Mouse (Mus musculus) lung, embryonic 15.5 days (tissue): ENCODE measurements around the gene Asic2. TPM values are rescaled to one million over a fixed set of nuclear protein-coding genes. Genes with fewer than 3 reads are reported as not detected.
A peak's percentile ranks its signal among the peaks of the same experiment; 100 is the strongest.

Experiments
- ATAC-seq: fragments of 200-750 bp; cut with Nextera tagmentation; 2 replicates; pipeline ENCODE4 v1.8.0; 2017; ENCODE audit warnings: moderate number of reproducible peaks, borderline replicate concordance; ENCODE audit not compliant: low FRiP score, low TSS enrichment; ENCODE audit errors: extremely low read depth
- H3K27ac ChIP-seq: fragments of 300-500 bp; sonication (generic); 2 replicates; pipeline ENCODE4 v1.5.1; 2015; ENCODE audit warnings: moderate library complexity, mild to moderate bottlenecking, inconsistent platforms
- H3K27me3 ChIP-seq: fragments of 300-500 bp; sonication (generic); 2 replicates; pipeline ENCODE4 v1.6.1; 2015; ENCODE audit warnings: inconsistent platforms
- H3K36me3 ChIP-seq: fragments of 300-500 bp; sonication (generic); 2 replicates; pipeline ENCODE4 v1.6.1; 2015; ENCODE audit warnings: inconsistent platforms
- H3K4me1 ChIP-seq: fragments of 300-500 bp; sonication (generic); 2 replicates; pipeline ENCODE4 v1.6.1; 2015; ENCODE audit warnings: inconsistent platforms
- H3K4me2 ChIP-seq: fragments of 300-500 bp; sonication (generic); 2 replicates; pipeline ENCODE4 v1.6.1; 2015; ENCODE audit warnings: inconsistent platforms, mild to moderate bottlenecking, moderate library complexity
- H3K4me3 ChIP-seq: fragments of 300-500 bp; sonication (generic); 2 replicates; pipeline ENCODE4 v1.5.1; 2015; ENCODE audit warnings: mild to moderate bottlenecking, inconsistent platforms
- H3K9ac ChIP-seq: fragments of 300-500 bp; sonication (generic); 2 replicates; pipeline ENCODE4 v1.6.1; 2015; ENCODE audit warnings: inconsistent platforms
- H3K9me3 ChIP-seq: fragments of 300-500 bp; sonication (generic); 2 replicates; pipeline ENCODE4 v1.6.1; 2016; ENCODE audit warnings: inconsistent platforms
- WGBS: fragments of 180-500 bp; shearing (Covaris S2); methylation state at CpG from one replicate; pipeline ENCODE4 v1.1.7; 2015; 5-methylcytosine and 5-hydroxymethylcytosine counted together
- polyA plus RNA-seq: library from polyadenylated mRNA; unstranded; fragments of >200 nt; fragmentation: Nextera tagmentation; extraction: Ambion mirVana; gene quantifications from 2 replicates; pipeline ENCODE4 v1.2.1, GENCODE M21; 2015

Asic2 gene
- polyA plus RNA-seq, 1 experiment from 2014 or later, result 0.37 TPM

DNA sequence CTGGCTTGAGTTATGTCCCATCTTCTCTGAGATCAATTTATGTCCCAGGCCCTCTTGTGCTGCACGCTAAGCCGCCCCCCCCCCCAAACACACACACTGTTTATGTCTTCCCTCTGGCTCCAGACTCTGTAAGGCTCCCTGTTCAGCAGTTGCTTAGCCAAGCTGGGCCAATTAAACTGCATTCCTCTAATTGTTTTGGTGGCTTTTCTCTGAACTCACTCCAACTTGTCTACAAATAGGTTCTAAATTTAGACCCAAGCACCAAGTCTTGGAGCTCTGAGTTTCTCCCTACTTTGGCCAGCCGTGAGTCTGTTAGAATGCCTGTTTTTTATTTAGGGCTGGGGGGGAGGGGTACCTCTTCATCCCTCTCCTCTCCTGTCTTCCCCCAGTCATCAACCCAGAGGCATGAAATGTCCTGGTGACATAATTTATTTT is 519.0 kb downstream of the Asic2 start:
- H3K27ac ChIP-seq, result peak overlapping the region; percentile 73
- H3K36me3 ChIP-seq, result no peaks in the 10 kb centered on the region
- no peak overlapping the region for H3K4me2 ChIP-seq
- WGBS, result 24% methylated on average over 3 of the region's 3 CpGs
- peak; percentile 92 for ATAC-seq
- no peak overlapping the region for H3K4me3 ChIP-seq
- no peak overlapping the region for H3K9ac ChIP-seq
- H3K9me3 ChIP-seq, result no peaks in the 10 kb centered on the region
- peaks cover 7% of the 10 kb centered on the region; the same call in 1 of the 2 replicates for H3K4me1 ChIP-seq
- no peaks in the 10 kb centered on the region for H3K27me3 ChIP-seq

- no peak overlapping the region for H3K9ac ChIP-seq
- H3K27ac ChIP-seq, result no peak overlapping the region
- no peaks in the 10 kb centered on the region for H3K27me3 ChIP-seq
- ATAC-seq, result no peak
- H3K4me2 ChIP-seq, result no peak overlapping the region
- H3K4me3 ChIP-seq, result no peak overlapping the region
- peaks cover 7% of the 10 kb centered on the region; the same call in 1 of the 2 replicates for H3K4me1 ChIP-seq
- H3K9me3 ChIP-seq, result no peaks in the 10 kb centered on the region
- no peaks in the 10 kb centered on the region for H3K36me3 ChIP-seq
- 64% methylated on average over 1 of the region's 1 CpGs for WGBS
Observed at GRCm38 (mm10) chr11:81446347-81446746, 521.9 kb downstream of the Asic2 start.

- Histone ChIP-seq H3K27ac (no peak overlapping the region), H3K4me3 (no peak overlapping the region), H3K9ac (no peak overlapping the region), H3K4me1 (no peaks in the 10 kb centered on the region), H3K9me3 (no peaks in the 10 kb centered on the region), H3K27me3 (no peaks in the 10 kb centered on the region), H3K4me2 (no peak overlapping the region), H3K36me3 (no peaks in the 10 kb centered on the region)
- no peak for ATAC-seq
- WGBS, result 45% methylated on average over 14 of the region's 14 CpGs
Observed at GRCm38 (mm10) chr11:81426857-81427256, 541.4 kb downstream of the Asic2 start.

DNA sequence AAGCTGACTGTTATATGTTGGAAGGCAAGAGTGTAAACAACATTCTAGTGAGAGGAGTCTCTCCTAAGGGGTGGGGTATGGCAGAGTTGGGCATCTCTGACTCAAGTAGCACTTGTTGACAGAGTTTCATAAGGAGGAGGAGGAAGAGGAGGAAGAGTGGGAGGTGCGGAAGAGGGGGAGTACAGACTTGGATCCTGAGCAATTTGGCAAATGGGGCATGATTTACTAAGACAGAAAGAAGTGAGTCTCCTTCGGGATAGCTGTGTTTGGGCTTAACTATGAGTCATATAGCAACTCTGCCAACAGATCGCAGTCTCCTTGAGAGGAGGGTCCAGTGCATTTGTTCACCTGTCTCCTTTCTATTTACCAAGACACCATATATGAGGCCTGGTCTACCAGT is 549.1 kb downstream of the Asic2 start:
- Histone ChIP-seq H3K27me3 (no peaks in the 10 kb centered on the region), H3K4me1 (no peaks in the 10 kb centered on the region), H3K9ac (no peak overlapping the region), H3K9me3 (no peaks in the 10 kb centered on the region), H3K36me3 (no peaks in the 10 kb centered on the region), H3K4me2 (no peak overlapping the region), H3K4me3 (no peak overlapping the region), H3K27ac (no peak overlapping the region)
- 85% methylated on average over 3 of the region's 3 CpGs for WGBS
- ATAC-seq, result no peak

DNA sequence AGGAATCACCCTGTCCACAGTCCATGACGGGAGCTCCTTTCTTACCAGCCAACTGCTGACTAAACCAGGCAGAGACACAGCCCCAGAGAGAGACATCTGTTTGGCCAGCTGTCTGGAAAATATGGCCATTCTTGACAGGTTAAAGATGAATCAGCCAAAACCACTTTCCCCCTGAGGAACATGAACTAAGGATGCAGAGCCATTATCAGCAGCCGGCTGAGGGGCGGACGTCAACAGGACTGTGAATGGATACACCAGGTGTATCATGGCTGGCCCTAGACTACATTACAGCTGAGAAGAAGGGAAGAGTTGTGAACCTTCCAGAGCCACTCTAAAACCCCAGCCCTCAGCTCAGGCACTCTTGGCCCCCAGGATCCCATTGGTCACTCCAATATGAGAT is 550.2 kb downstream of the Asic2 start:
- no peak for ATAC-seq
- WGBS, result 85% methylated on average over 4 of the region's 4 CpGs
- Histone ChIP-seq H3K4me3 (no peak overlapping the region), H3K9ac (no peak overlapping the region), H3K4me1 (no peaks in the 10 kb centered on the region), H3K4me2 (no peak overlapping the region), H3K27me3 (no peaks in the 10 kb centered on the region), H3K9me3 (no peaks in the 10 kb centered on the region), H3K27ac (no peak overlapping the region), H3K36me3 (no peaks in the 10 kb centered on the region)

DNA sequence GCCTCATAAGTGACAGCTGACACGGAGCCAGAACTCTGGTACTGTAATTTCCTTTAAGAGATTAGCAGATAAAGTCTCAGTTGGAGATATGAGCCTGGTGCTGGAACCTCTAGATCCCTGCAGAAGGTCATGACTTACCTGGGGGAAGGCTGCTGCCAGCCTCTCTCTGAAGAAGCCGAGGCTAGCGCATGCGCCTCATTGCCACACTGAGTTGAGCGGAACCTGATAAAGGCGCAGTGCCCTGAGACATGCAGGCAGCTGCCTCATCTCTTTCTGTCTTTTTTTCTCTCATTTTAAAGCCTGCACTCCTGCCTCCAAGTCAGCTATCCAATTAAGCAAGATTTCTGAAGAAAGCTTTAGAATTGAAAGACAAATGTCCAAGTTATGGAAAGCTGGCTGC is 551.9 kb downstream of the Asic2 start:
- no peak overlapping the region for H3K4me2 ChIP-seq
- no peaks in the 10 kb centered on the region for H3K4me1 ChIP-seq
- H3K4me3 ChIP-seq, result no peak overlapping the region
- no peaks in the 10 kb centered on the region for H3K9me3 ChIP-seq
- ATAC-seq, result no peak
- H3K27ac ChIP-seq, result no peak overlapping the region
- WGBS, result 75% methylated on average over 6 of the region's 6 CpGs
- no peaks in the 10 kb centered on the region for H3K36me3 ChIP-seq
- H3K27me3 ChIP-seq, result no peaks in the 10 kb centered on the region
- no peak overlapping the region for H3K9ac ChIP-seq

- H3K9me3 ChIP-seq, result no peaks in the 10 kb centered on the region
- no peak overlapping the region for H3K27ac ChIP-seq
- H3K36me3 ChIP-seq, result no peaks in the 10 kb centered on the region
- H3K4me1 ChIP-seq, result no peaks in the 10 kb centered on the region
- H3K9ac ChIP-seq, result no peak overlapping the region
- WGBS, result 64% methylated on average over 2 of the region's 2 CpGs
- no peak for ATAC-seq
- no peak overlapping the region for H3K4me2 ChIP-seq
- no peak overlapping the region for H3K4me3 ChIP-seq
- no peaks in the 10 kb centered on the region for H3K27me3 ChIP-seq
Observed at GRCm38 (mm10) chr11:81414596-81414995, 553.7 kb downstream of the Asic2 start.

- no peak overlapping the region for H3K4me2 ChIP-seq
- H3K27ac ChIP-seq, result no peak overlapping the region
- no peak for ATAC-seq
- no peaks in the 10 kb centered on the region for H3K36me3 ChIP-seq
- no peaks in the 10 kb centered on the region for H3K9me3 ChIP-seq
- H3K27me3 ChIP-seq, result no peaks in the 10 kb centered on the region
- H3K9ac ChIP-seq, result no peak overlapping the region
- H3K4me1 ChIP-seq, result no peaks in the 10 kb centered on the region
- 29% methylated on average over 4 of the region's 4 CpGs for WGBS
- H3K4me3 ChIP-seq, result no peak overlapping the region
Observed at GRCm38 (mm10) chr11:81411251-81411650, 557.0 kb downstream of the Asic2 start.

- Histone ChIP-seq H3K4me2 (no peak overlapping the region), H3K27me3 (no peaks in the 10 kb centered on the region), H3K9ac (no peak overlapping the region), H3K27ac (no peak overlapping the region), H3K36me3 (no peaks in the 10 kb centered on the region), H3K4me3 (no peak overlapping the region), H3K4me1 (no peaks in the 10 kb centered on the region), H3K9me3 (no peaks in the 10 kb centered on the region)
- ATAC-seq, result no peak
- 100% methylated on average over 2 of the region's 2 CpGs for WGBS
Observed at GRCm38 (mm10) chr11:81405951-81406350, 562.3 kb downstream of the Asic2 start.

DNA sequence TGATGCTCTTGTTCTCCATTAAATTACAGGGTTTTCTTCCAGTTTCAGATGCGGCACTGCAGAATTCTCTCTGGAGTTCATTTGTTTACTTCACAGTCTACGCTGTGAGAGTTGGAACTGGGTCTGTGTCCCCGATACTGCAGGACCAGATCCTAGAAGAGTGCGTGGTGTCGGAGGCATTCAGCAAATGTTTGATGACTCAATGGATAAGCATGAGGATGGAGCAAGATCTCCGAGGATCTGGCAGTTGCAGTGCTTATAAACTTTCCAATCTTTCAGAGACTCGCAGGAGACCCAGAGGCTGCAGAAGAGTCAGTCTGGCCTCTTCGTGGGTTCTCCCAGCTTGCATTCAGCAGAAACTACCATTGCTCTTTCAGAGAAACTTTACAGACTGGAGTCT is 566.0 kb downstream of the Asic2 start:
- H3K4me1 ChIP-seq, result no peaks in the 10 kb centered on the region
- no peak for ATAC-seq
- H3K4me2 ChIP-seq, result no peak overlapping the region
- no peak overlapping the region for H3K27ac ChIP-seq
- no peak overlapping the region for H3K9ac ChIP-seq
- H3K4me3 ChIP-seq, result no peak overlapping the region
- WGBS, result 65% methylated on average over 8 of the region's 8 CpGs
- H3K9me3 ChIP-seq, result no peaks in the 10 kb centered on the region
- no peaks in the 10 kb centered on the region for H3K27me3 ChIP-seq
- no peaks in the 10 kb centered on the region for H3K36me3 ChIP-seq

DNA sequence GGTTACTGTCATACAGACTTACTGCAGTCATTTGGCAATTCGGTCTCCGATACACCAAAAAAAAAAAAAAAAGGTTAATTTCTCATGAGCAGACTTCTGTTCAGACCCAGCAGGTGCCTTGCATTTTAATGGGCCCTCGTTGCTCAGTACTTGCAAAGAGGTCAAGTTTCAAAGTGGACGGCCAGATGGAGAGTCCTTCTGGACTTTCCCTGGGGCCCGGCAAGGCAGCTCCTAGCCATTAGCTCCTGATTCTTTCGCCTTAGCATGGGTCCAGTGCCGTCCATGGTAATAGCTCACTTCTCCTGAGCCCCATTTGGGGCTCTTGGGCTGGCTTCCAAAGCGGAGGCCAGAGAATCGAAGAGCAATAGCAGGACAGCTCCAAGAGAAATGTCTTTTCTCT is 575.4 kb downstream of the Asic2 start:
- H3K9me3 ChIP-seq, result no peaks in the 10 kb centered on the region
- H3K4me1 ChIP-seq, result no peaks in the 10 kb centered on the region
- H3K4me2 ChIP-seq, result no peak overlapping the region
- no peak for ATAC-seq
- H3K36me3 ChIP-seq, result no peaks in the 10 kb centered on the region
- no peaks in the 10 kb centered on the region for H3K27me3 ChIP-seq
- no peak overlapping the region for H3K4me3 ChIP-seq
- WGBS, result 68% methylated on average over 9 of the region's 9 CpGs
- H3K9ac ChIP-seq, result no peak overlapping the region
- H3K27ac ChIP-seq, result no peak overlapping the region

DNA sequence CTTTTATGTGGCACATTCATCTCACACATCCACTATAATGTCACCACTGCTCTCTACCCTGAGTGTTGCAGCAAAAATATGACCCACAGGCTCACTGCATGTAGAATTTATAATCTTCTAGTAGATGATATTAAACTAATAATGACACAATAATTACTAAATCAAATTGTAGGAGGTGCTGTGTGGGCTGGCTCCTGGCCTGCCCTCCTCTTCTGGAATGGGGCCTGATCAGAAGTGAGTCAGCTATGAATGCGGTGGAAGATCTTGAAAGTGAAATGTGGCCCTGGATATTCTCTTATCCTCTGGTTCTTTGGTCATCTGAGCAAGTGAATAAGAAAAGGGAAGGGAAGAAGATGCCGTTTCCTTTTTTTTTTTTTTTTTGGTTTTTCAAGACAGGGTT is 582.1 kb downstream of the Asic2 start:
- ATAC-seq, result no peak
- Histone ChIP-seq H3K27ac (no peak overlapping the region), H3K27me3 (no peaks in the 10 kb centered on the region), H3K36me3 (no peaks in the 10 kb centered on the region), H3K4me1 (no peaks in the 10 kb centered on the region), H3K4me2 (no peak overlapping the region), H3K9ac (no peak overlapping the region), H3K9me3 (no peaks in the 10 kb centered on the region), H3K4me3 (no peak overlapping the region)
- WGBS, result 71% methylated on average over 2 of the region's 2 CpGs

- no peaks in the 10 kb centered on the region for H3K36me3 ChIP-seq
- H3K4me3 ChIP-seq, result no peak overlapping the region
- no peak overlapping the region for H3K27ac ChIP-seq
- no peaks in the 10 kb centered on the region for H3K9me3 ChIP-seq
- no peaks in the 10 kb centered on the region for H3K4me1 ChIP-seq
- H3K4me2 ChIP-seq, result no peak overlapping the region
- no peaks in the 10 kb centered on the region for H3K27me3 ChIP-seq
- no peak for ATAC-seq
- no peak overlapping the region for H3K9ac ChIP-seq
Observed at GRCm38 (mm10) chr11:81385547-81385946, 582.7 kb downstream of the Asic2 start.
